Mouse (Mus musculus) midbrain, embryonic 14.5 days (tissue): ENCODE measurements around the gene Limk1. TPM values are rescaled to one million over a fixed set of nuclear protein-coding genes. Genes with fewer than 3 reads are reported as not detected.
A peak's percentile ranks its signal among the peaks of the same experiment; 100 is the strongest.

Experiments used
- ATAC-seq: fragments of 200-750 bp; cut with Nextera tagmentation; 2 replicates; pipeline ENCODE4 v1.8.0; 2017; ENCODE audit warnings: moderate number of reproducible peaks, moderate library complexity; ENCODE audit not compliant: low FRiP score, low TSS enrichment
- DNase-seq: peaks from one replicate; pipeline ENCODE4 v3.0.0-alpha.2; 2015
- H3K27ac ChIP-seq: fragments of 300-500 bp; sonication (generic); replicated peaks from 2 replicates; pipeline ENCODE4 v1.5.1; 2014; ENCODE audit warnings: mild to moderate bottlenecking, low read depth, low read length, moderate library complexity
- H3K27me3 ChIP-seq: fragments of 300-500 bp; sonication (generic); 2 replicates; pipeline ENCODE4 v1.6.1; 2014; ENCODE audit warnings: low read length, control low read depth, mixed read lengths; ENCODE audit not compliant: control insufficient read depth, insufficient read depth
- H3K36me3 ChIP-seq: fragments of 300-500 bp; sonication (generic); 2 replicates; pipeline ENCODE4 v1.6.1; 2014; ENCODE audit warnings: low read length, control low read depth; ENCODE audit not compliant: control insufficient read depth, insufficient read depth
- H3K4me1 ChIP-seq: fragments of 300-500 bp; sonication (generic); 2 replicates; pipeline ENCODE4 v1.6.1; 2014; ENCODE audit warnings: mild to moderate bottlenecking, antibody characterized with exemption, low read length, control low read depth; ENCODE audit not compliant: control insufficient read depth, insufficient read depth
- H3K4me2 ChIP-seq: fragments of 300-500 bp; sonication (generic); 2 replicates; pipeline ENCODE4 v1.6.1; 2014; ENCODE audit warnings: mild to moderate bottlenecking, low read length, moderate library complexity
- H3K4me3 ChIP-seq: fragments of 300-500 bp; sonication (generic); replicated peaks from 2 replicates; pipeline ENCODE4 v1.5.1; 2014; ENCODE audit warnings: low read depth, low read length
- H3K9ac ChIP-seq: fragments of 300-500 bp; sonication (generic); replicated peaks from 2 replicates; pipeline ENCODE4 v1.6.1; 2014; ENCODE audit warnings: mild to moderate bottlenecking, low read length, moderate library complexity
- H3K9me3 ChIP-seq: fragments of 300-500 bp; sonication (generic); 2 replicates; pipeline ENCODE4 v1.6.1; 2016; ENCODE audit warnings: low read length, control low read depth, mixed read lengths; ENCODE audit not compliant: control insufficient read depth
- whole genome bisulfite sequencing: fragments of 180-500 bp; shearing (Covaris S2); extraction: QIAGEN DNeasy Blood & Tissue Kit; methylation state at CpG from one replicate; pipeline ENCODE4 v1.1.7; 2014; 5-methylcytosine and 5-hydroxymethylcytosine counted together
- polyA plus RNA-seq: library from polyadenylated mRNA; unstranded; fragments of >200 nt; fragmentation: Nextera tagmentation; extraction: Ambion mirVana; gene quantifications from 2 replicates; pipeline ENCODE4 v1.2.1, GENCODE M21; 2014

Gene Limk1
- polyA plus RNA-seq, 1 experiment from 2014 or later, result 22.3 TPM

- WGBS, result 40% methylated on average over 5 of the region's 5 CpGs
- Histone ChIP-seq H3K4me2 (peak overlapping the region; percentile 90), H3K36me3 (peaks cover 20% of the 10 kb centered on the region; the same call in 1 of the 2 replicates), H3K9me3 (no peaks in the 10 kb centered on the region), H3K9ac (peak overlapping the region; percentile 97), H3K4me1 (peaks cover 11% of the 10 kb centered on the region), H3K27ac (peak overlapping the region; percentile 93), H3K27me3 (no peaks in the 10 kb centered on the region), H3K4me3 (peak overlapping the region; percentile 97)
- ATAC-seq (no peak), DNase-seq (no peak)
Observed at GRCm38 (mm10) chr5:134637820-134638367, 50.5 kb downstream of the Limk1 start.

- Histone ChIP-seq H3K27ac (no peak overlapping the region), H3K4me3 (no peak overlapping the region), H3K27me3 (no peaks in the 10 kb centered on the region), H3K4me1 (peaks cover 4% of the 10 kb centered on the region), H3K9ac (no peak overlapping the region), H3K4me2 (no peak overlapping the region), H3K36me3 (peaks cover 27% of the 10 kb centered on the region; the same call in 1 of the 2 replicates), H3K9me3 (no peaks in the 10 kb centered on the region)
- WGBS, result 67% methylated on average over 2 of the region's 2 CpGs
- ATAC-seq (no peak), DNase-seq (no peak)
Observed at GRCm38 (mm10) chr5:134632841-134633240, 55.6 kb downstream of the Limk1 start.

- Histone ChIP-seq H3K36me3 (peaks cover 40% of the 10 kb centered on the region), H3K9ac (no peak overlapping the region), H3K27me3 (no peaks in the 10 kb centered on the region), H3K27ac (no peak overlapping the region), H3K4me1 (no peaks in the 10 kb centered on the region), H3K4me3 (no peak overlapping the region), H3K4me2 (no peak overlapping the region), H3K9me3 (no peaks in the 10 kb centered on the region)
- ATAC-seq (no peak), DNase-seq (no peak)
Observed at GRCm38 (mm10) chr5:134630835-134631234, 57.6 kb downstream of the Limk1 start.

GRCm38 (mm10) chr5:134629508-134629907 lies 58.9 kb downstream of the Limk1 start:
- Histone ChIP-seq H3K4me1 (no peaks in the 10 kb centered on the region), H3K27ac (no peak overlapping the region), H3K4me2 (no peak overlapping the region), H3K4me3 (no peak overlapping the region), H3K9ac (no peak overlapping the region), H3K27me3 (no peaks in the 10 kb centered on the region), H3K36me3 (peaks cover 45% of the 10 kb centered on the region), H3K9me3 (no peaks in the 10 kb centered on the region)
- WGBS, result 92% methylated on average over 4 of the region's 4 CpGs
- no peak for ATAC-seq
- no peak for DNase-seq

GRCm38 (mm10) chr5:134622069-134622468 lies 66.3 kb downstream of the Limk1 start:
- Histone ChIP-seq H3K27me3 (no peaks in the 10 kb centered on the region), H3K4me3 (no peak overlapping the region), H3K27ac (no peak overlapping the region), H3K9ac (no peak overlapping the region), H3K4me2 (no peak overlapping the region), H3K9me3 (no peaks in the 10 kb centered on the region), H3K36me3 (peaks cover 98% of the 10 kb centered on the region), H3K4me1 (no peaks in the 10 kb centered on the region)
- DNase-seq (peak; percentile 63), ATAC-seq (no peak)
- 78% methylated on average over 2 of the region's 2 CpGs for WGBS

- DNase-seq (no peak), ATAC-seq (no peak)
- Histone ChIP-seq H3K4me2 (no peak overlapping the region), H3K4me3 (no peak overlapping the region), H3K36me3 (peaks cover 90% of the 10 kb centered on the region), H3K9ac (no peak overlapping the region), H3K9me3 (no peaks in the 10 kb centered on the region), H3K27ac (no peak overlapping the region), H3K27me3 (no peaks in the 10 kb centered on the region), H3K4me1 (no peaks in the 10 kb centered on the region)
- 93% methylated on average over 16 of the region's 16 CpGs for WGBS
Observed at GRCm38 (mm10) chr5:134621099-134621640, 67.2 kb downstream of the Limk1 start.

- Histone ChIP-seq H3K27ac (no peak overlapping the region), H3K36me3 (peaks cover 88% of the 10 kb centered on the region), H3K9me3 (no peaks in the 10 kb centered on the region), H3K4me3 (no peak overlapping the region), H3K27me3 (no peaks in the 10 kb centered on the region), H3K4me1 (no peaks in the 10 kb centered on the region), H3K4me2 (no peak overlapping the region), H3K9ac (no peak overlapping the region)
- ATAC-seq (no peak), DNase-seq (no peak)
- WGBS, result 95% methylated on average over 9 of the region's 9 CpGs
Observed at GRCm38 (mm10) chr5:134620457-134620856, 67.9 kb downstream of the Limk1 start.

- 61% methylated on average over 3 of the region's 3 CpGs for WGBS
- Histone ChIP-seq H3K4me3 (no peak overlapping the region), H3K36me3 (peaks cover 69% of the 10 kb centered on the region), H3K9me3 (no peaks in the 10 kb centered on the region), H3K9ac (no peak overlapping the region), H3K4me2 (no peak overlapping the region), H3K27ac (no peak overlapping the region), H3K27me3 (no peaks in the 10 kb centered on the region), H3K4me1 (no peaks in the 10 kb centered on the region)
- no peak for ATAC-seq
- peak; percentile 31 for DNase-seq
Observed at GRCm38 (mm10) chr5:134617071-134617470, 71.3 kb downstream of the Limk1 start.

GRCm38 (mm10) chr5:134615780-134616179 lies 72.6 kb downstream of the Limk1 start:
- Histone ChIP-seq H3K4me3 (no peak overlapping the region), H3K27me3 (no peaks in the 10 kb centered on the region), H3K27ac (no peak overlapping the region), H3K9me3 (no peaks in the 10 kb centered on the region), H3K36me3 (peaks cover 56% of the 10 kb centered on the region), H3K9ac (no peak overlapping the region), H3K4me2 (no peak overlapping the region), H3K4me1 (no peaks in the 10 kb centered on the region)
- ATAC-seq (no peak), DNase-seq (no peak)
- 70% methylated on average over 4 of the region's 4 CpGs for WGBS
